Mouse (Mus musculus) CD8-positive naive resting alpha-beta T cell, adult 2 months (primary cell): Measurements from ENCODE around the gene Mapkapk5.
"Not testable (repeated sequence)": the region's sequence is repeated elsewhere in the genome, so short reads cannot be mapped to it uniquely, and the experiment has no call there.

Experiments used
- DNase-seq, 2 experiments: peaks; one replicate each; pipeline ENCODE4 v3.0.0; 2022; ENCODE audit warnings: low read depth in 2 of 2, low spot score in 2 of 2

The Mapkapk5 gene

DNA sequence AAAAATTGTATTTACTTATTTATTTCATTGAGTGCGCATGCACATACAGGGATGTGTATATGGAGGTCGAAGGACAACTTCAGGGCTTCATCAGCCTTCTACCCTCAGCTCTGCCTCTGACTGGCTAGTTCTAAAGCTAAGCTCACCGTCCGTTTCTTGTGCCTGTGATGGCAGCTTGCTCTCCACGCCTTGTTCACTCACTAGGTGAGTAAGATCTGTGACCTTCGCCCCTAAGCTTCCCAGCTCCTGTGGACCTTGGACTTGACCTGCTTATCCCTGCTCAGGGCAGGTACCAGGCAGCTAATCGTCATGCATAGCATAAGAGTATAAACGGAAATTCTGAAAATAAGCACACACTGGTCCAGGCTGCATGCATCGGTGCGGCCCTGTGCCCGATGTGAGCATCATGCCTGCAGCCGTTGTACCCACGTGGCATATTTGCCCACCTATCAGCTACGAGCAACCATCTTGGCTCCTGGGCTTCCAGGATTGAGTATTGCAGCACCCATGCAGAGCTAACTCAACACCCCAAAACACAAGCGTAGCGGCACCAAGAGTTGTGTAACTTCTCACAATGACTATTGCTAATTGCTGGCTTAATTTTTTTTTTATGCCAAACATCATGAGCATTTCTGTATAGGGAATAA, 20.5 kb upstream of the Mapkapk5 start:
- DNase-seq, result no peak

DNA sequence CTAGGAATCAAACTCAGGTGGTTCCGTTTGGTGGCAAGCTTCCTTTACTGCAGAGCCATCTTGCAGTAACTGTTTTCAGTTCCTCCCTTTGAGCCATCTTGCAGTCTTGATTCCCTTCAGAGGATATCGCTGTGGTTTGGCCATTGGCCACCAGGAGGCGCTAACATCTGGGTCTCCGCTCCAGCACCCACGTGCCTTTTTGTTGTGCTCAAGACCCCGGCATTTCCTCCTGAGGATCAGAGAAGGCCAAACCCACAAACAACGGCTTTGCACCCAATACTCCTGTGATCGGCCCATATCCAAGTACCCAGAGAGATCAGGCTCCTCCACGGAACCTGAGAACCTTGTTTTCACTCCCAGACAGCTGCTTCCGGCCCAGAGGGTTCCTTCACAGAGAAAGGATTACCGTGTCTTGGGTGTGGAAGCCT, 18.8 kb upstream of the Mapkapk5 start:
- DNase-seq, result peak; percentile 87 to 93

DNA sequence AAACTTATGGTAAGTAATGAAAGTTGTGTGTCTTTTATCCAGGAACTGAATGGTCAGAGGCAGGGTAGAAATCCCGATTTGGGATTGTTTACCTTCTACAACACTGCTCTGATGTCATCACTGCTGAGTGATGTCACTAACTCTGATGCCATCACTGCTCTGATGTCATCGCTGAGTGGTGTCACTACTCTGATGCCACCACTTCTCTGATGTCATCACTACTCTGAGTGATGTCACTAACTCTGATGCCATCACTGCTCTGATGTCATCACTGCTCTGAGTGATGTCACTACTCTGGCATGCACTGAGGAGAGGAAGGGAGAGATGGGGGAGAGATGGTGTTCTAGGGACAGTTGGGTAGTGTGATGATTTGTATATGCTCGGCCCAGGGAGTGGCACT, 16.7 kb upstream of the Mapkapk5 start:
- no peak for DNase-seq

DNA sequence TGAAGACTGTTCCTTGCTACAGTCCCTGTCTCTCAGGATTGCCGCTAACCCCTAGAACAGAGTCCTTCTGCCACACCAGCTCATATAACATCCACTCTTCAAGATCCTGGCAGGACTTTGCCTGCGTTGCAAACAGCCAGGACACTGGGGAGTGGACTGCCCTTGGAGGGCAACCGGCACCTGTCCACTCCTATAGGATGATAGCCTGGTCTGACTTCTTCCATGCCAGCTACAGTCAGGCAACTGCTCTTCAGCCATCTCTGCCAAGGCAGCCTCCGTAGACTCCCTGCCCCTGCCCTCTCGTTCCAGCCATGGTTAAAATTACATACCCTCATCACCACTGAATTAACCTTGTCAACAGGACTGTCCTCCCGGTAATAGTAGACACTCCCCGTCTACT, 3.5 kb upstream of the Mapkapk5 start:
- DNase-seq, result no peak

DNA sequence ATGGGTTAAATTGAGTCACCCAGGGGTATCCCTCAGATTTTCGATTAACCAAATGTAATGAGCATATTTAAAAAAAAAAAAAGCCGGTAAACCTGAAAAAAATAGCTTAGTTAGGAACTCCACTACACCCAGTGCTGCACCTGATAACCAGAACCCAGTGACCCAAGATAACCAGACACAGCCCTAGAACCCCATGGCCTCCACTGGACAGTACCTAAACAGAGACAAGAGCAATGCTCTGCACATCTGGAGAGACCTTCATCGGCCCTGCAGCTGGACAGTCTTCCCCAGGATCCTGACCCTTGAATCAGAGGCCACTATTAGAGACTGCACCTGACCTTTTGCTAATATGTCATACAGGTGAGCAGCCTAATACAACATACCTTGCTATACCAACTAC, 1.4 kb upstream of the Mapkapk5 start:
- no peak for DNase-seq

DNA sequence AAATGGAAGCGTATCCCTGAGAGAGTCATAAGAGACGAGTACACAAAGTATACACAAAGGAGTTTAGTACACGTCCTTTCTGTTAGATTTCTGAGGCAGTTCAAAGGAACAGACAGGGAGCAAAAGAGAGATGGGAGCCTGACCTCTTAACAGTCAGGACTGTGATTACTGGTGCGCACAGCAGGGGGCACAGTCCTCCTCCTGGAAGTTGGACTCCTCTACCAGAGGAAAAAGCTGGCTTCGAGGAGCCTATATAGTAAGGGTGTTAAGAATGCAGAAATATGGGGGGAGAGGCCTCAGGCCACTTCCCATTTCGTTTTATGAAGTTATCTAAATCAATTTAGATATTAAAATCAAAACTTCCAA, 808 bp upstream of the Mapkapk5 start:
- DNase-seq, result peak; percentile 14 to 30

DNA sequence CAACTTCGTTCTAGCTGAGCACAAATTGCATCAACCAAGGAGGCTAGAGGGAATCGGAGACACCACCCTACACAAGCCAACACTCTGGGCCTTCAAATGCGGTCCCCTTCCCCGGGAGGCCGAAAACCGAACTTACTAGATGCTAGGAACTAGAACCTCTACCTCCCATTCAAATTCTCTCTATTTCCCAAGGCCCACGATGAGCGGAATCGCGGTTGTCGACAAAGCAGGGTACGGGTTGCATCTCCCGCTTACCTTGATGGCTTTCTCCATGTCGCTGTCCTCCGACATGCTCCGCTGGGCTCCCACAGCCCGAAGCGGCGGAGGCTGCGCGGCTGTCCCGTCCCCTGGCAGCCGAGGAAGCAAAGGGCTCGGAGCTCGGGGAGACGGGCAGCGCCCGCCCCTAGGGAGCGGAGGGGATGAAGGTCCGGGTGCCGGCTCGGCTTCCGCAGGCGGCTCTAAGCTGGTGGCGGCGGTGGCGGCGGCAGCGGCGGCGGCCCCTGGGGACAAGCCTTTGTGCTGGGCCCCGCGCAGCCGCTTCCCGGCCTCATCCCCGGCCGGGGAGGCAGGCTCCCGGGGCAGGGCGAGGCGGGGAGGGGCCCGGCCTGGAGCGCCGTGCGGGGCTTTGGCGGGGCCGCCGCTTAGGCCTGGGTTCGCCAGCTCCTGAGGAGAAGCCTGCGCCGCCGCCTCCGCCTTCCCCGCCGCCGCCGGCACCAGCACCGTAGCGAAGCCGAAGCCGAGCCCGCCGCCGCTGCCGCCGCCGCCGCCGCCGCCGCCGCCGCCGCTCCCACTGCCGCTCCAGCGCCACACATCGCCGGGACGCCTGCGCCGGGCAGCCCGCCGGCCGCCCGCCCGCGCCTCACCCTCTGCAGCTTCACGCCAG, 554 bp downstream of the Mapkapk5 start, which contains the start of the genes Adam1a and Gm42878:
Gene Adam1a (minus strand): TSS at position 573 of the 883 bp plus-strand sequence.
Gene Gm42878 (minus strand): TSS at position 573 of the 883 bp plus-strand sequence.
- peak; percentile 44 to 45 for DNase-seq

DNA sequence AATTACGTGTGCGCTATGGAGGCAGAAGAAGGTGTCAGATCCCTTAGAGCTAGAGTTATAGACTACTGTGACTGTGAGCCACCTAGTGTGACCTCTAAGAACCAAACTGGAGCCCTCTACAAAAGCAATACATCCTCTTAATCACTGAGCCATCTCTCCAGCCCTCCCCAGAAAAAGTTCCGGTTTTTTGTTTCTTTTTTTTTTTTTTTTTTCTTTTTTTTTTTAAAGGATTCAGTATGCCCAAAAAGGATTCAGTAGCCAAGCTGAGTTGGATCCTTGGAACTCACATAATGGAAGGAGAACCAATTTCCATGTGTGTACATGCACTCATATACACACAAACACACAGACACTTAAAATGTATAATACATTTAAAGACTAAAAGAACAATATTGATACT, 2.3 kb downstream of the Mapkapk5 start:
- no peak for DNase-seq

DNA sequence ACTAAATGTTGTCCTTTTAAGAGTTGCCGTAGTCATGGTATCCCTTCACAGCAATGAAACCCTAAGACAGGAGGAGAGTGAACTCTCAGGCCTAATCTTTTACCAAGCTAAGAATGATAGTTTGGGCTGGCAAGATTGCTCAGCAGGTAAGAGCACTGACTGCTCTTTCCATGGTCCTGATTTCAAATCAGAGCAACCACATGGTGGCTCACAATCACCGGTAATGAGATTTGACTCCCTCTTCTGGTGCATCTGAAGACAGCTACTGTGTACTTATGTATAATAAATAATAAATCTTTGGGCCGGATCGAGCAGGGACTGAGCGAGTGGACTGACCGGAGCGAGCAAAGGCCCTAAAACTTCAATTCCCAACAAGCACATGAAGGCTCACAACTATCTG, 4.5 kb downstream of the Mapkapk5 start:
- DNase-seq, result no peak

DNA sequence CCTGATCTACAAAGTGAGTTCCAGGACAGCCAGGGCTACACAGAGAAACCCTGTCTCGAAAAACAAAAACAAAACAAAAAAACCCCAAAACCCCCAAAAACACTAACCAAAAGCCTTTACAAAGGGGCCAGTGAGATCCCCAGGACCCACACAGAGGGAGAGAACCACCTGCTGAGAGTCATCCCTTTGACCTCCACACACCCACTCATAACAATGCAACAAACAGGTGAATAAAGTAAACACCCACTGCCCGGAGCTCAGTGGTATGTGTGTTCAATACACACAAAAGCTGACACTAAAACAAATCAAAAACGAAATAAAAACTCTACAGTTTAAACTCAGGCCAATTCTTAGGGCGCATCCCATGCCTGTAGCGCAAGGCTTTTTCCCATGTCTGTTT, 5.6 kb downstream of the Mapkapk5 start:
- no peak for DNase-seq

DNA sequence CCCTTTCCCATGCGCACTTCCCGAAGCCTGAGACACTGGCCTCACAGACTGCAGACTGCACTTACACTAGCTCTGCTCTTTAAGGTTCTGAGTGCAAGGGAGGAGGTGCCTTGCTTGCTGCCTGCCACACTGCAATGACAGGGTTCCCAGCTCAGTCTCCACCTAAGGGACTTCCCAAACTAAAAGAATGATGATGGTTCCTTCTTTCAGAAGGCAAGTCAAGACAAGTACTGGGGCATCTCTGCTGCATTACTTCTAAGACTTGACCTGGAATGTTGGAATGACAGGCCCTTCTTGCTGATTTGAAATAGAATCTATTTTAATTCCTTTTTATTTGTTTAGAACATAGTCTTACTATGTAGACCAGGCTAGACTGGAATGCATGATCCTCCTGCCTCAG, 8.1 kb downstream of the Mapkapk5 start:
- DNase-seq, result no peak

DNA sequence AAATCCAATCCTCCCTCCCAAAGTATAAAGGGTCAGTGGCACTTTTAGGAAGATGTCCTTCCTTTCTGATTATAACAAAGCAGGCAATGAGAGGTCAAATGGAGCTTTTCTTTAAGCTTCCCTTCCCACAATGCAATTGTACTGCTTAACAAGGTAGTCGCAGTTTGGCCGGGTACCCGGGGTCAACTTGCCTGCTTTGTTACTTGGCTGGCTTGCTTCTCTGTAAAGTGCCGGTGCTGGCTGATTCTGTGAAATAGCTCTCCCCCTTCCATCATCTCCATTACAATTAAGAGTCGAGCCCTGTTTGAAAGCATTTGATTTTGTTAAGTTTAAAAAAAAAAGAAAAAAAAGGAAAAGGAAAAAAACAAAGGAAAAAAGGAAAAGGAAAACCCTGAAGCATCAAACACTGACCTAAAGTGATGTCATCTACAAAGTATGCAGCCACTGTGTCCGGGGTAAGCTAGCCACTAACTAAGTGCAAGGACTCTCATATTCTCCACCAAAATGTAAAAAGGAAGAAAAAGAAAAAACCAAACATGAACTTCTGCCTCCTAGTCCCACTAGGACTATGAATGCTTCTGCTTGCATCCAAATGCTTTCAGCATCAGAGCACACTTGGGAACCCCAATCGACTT, 8.7 kb downstream of the Mapkapk5 start:
- DNase-seq, result no peak

DNA sequence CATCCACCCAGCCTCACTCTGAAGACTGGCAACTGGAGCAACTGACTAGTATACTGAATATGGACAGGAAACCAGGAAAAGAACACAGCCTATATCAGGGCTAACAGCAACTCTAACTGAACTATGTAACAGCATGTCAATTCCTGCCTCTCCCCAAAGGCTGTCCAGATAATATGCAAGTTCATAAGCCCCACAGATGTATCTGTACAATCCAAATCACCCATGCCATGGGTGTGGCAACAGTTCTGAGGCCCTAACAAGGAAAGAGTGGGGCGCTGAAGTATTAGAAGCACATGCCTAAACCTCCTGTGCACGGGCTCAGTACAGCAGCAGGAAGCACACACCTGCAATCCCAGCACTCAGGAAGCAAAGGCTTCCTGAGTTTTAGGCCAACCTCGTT, 10.6 kb downstream of the Mapkapk5 start:
- no peak for DNase-seq

DNA sequence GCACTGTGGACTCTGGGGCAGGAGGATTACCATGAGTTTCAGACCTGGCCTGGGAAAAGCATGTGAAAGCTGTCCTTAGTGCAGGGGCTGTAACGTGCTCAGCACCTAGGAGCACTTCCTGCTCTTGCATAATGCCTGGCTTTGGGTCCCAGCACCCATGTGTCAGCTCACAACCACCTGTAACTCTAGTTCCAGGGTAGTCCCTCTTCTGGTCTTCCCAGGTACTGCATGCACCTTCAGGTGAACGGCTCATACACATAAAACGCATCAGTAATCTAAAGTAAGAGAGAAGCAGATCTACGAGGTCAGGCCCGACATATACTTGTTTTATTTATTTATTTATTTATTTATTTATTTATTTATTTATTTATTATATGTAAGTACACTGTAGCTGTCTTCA, 11.2 kb downstream of the Mapkapk5 start:
- DNase-seq, result peak in 1 of 2 experiments; percentile 31

DNA sequence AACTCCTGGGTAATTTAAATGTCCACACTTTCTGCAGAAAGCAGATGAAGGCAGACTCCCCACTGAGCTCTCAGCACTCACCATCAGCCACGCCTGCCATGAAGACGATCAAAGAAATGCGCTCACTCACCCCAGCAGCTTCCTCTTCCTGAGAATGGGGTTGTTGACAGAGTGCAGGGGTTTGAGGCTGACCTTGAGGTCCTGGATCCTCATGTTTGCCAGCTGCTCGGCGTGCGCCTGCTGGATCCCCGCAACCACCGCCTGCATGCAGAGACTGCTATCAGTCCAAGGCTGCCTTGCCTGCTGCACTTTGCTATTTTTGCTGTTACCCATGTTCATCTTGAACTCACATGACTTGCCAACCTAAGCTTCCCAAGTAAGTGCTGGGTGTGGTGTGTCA, 18.7 kb downstream of the Mapkapk5 start:
- DNase-seq, result no peak

DNA sequence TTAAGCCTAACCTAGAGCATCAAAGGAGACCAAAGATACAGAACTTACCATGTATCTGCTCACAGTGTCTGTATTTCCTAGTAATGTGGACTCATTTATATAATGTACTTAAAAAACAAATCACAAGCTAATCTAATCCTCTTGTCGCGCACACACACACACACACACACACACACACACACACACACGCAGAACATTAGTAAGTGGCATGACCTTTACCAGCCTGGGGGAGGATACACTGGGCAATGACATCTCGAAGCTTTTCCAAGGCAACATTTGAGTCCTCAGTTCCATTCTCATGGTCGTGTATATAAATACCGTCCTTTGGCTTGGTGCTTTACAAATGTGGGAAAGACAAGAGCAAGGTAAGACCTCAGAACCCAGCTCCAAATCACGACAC, 19.2 kb downstream of the Mapkapk5 start:
- no peak for DNase-seq

DNA sequence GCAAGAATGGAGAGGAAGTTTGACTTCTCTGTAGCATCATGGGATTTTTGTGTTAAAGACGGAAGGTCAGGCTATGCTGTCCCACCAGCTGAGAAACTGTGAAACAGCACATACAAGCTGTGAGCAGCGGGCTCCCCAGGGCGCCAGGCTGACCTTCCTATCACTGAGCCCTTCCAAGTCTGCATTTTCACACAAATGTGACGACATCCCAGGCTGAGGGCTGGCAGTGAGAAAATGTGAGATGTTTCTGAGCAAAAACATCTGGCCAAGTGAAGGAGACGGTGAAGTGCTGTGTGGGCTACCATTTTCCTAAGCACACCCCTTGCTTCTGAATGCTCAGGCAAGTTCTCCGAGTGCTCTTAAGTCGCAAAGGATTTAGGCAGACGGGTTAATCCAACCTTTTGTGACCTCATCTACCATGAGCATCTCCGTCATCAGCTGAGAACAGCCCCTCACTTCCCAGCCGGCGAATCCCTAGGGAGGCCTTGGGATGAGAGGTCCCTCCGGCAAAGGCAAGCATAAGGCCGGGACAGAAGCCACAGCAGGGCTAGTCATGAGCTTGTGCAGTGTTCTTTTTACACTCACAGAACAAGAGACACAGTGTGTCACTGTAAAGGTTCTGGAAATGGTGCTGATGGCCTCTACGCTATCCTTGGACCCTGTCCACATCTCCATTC, 19.8 kb downstream of the Mapkapk5 start:
- DNase-seq, result no peak

DNA sequence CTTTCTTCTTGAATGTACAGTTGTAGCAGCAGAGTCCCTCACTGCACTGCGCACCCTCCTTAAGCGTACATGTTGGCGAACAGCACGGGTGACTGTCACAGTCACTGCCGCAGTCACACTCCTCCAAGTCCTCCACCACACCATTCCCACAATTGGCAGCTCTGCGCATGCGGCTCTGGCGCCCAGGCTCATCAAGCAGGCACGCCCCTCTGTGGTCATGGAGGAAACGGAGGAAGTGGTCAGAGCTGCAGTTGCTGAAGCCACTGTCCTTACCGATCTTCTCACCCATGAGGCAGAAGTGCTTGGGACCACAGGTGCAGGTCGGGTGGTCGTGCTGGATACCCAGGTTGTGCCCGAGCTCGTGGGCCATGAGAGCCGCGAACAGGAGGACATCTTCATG, 25.9 kb downstream of the Mapkapk5 start:
- DNase-seq, result not testable (repeated sequence)

DNA sequence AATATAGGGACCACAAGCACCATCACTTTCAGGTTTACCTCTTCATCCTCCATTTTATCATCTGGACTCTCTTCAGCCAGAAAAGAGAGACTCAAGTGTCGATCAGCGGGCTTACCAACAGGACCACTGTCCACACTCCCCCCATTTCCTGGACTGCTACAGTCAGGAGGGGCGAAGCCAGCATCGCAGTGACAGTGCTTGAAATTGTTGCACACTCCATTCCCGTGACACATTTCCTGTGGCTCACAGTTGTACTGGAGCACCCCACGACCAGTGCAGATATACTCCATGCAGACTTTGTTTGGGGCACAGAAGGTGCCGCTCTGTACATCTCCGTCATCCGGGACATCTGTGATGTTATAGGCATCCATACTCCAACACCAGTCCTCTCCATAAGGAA, 26.7 kb downstream of the Mapkapk5 start:
- no peak for DNase-seq

DNA sequence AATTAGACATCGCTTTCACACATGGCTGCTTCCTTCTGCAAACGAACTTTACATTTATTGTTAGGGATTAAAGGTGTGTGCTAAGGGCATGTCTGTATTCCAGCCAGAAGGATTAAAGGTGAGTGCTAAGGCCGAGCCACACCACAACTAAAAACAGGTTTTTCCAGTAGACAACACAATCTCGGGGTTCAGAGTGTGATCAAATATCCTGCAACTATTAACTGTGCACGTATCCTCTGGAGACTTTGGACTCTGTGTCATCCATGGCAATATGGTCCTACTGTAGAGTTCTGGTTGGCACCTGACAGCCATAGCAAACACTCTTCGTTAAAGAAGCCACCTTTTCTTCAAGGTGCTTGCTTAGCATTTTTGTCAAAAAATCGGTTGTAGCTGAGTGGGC, 35.7 kb downstream of the Mapkapk5 start:
- no peak for DNase-seq

DNA sequence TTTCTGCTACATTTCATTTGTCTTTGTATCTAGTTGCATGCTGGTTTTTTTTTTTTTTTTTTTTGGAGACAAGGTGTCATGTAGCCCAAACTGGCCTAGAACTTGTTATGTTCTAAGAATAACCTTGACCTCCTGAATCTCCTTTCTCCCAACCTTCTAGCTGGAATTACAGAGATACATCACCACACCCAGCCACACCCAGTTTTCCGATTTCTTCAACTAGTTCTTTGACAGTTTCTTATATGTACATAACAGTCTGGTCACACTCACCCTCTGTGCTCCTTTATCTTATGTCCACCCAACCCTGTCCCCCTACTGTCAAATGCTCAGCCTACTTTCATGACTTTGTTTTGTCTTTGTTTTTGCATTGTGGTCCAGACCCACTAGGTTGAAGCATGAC, 38.9 kb downstream of the Mapkapk5 start:
- DNase-seq, result no peak
